Mouse (Mus musculus) B cell, adult 2 months (primary cell): Measurements from ENCODE around the gene Tcf19.
"Not testable (repeated sequence)": the region's sequence is repeated elsewhere in the genome, so short reads cannot be mapped to it uniquely, and the experiment has no call there.

ENCODE experiments used
- DNase-seq, 2 experiments: peaks; one replicate each; pipeline ENCODE4 v3.0.0; 2022

Tcf19 gene

GRCm38 (mm10) chr17:35532360-35532759, 15.7 kb upstream of the Tcf19 start:
- DNase-seq, result no peak

DNA sequence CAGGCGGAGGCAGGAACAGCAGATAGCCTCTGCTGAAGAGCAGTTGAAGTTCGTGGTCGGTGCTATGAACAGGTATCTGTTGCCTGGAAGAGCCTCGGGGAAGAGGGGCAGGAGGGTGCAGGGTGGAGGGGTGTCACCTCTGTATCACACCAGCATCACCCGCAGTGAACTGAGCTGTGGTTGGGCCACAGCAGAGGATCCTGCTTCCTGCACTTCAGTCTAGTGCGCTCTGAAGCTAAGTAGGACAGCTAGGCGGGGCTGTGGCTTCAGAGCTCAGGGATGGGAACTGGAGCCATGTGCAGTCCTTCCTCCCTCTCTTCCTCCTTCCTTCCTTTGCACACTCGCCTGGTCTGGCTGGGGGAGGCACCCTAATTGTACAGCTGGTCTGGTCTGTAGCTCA, 10.0 kb upstream of the Tcf19 start:
- no peak for DNase-seq

DNA sequence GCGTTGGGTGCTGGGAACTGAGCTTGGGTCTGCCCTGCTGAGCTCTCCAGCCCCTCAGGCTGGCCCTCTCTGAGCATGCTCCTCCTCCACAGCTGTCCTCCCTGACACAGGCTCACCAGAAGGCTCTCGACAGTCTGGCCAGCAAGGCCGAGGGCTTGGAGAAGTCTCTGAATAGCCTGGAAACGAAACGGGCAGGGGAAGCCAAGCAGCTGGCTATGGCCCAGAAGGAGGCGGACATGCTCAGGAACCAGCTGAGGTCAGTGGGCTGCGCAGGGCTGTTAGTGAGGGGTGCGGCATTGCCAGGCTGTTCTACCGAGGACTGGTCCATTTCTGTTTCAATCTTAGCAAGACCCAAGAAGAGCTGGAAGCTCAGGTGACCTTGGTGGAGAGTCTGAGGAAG, 7.7 kb upstream of the Tcf19 start:
- no peak for DNase-seq

DNA sequence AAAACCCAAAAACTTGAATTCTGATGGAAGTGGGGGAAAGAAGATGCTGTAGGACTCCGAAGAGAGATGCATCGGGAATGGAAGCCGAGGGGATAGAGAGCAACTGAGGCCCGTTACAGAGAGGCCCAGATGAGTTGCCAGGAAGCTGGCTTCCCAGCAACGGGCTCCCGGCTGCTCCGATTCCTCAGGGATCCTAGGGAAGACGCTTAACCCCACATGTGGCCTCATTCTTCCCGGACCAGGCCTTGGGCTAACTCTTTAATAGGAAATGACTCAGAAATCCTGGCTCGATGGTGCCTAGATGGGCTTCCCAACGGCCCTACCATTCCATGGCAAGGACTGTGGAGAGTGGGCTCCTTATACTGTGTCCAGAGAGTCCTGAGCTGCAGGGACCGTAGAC, 902 bp upstream of the Tcf19 start:
- DNase-seq, result no peak

GRCm38 (mm10) chr17:35515911-35516640, 548 bp downstream of the Tcf19 start:
- DNase-seq, result no peak

- no peak for DNase-seq
Observed at GRCm38 (mm10) chr17:35514756-35515155, 1.9 kb downstream of the Tcf19 start.

GRCm38 (mm10) chr17:35513886-35514285, 2.7 kb downstream of the Tcf19 start:
- peak; percentile 85 to 86 for DNase-seq

- DNase-seq, result no peak
Observed at GRCm38 (mm10) chr17:35512916-35513626, 3.6 kb downstream of the Tcf19 start.

- peak; percentile 46 to 52 for DNase-seq
Observed at GRCm38 (mm10) chr17:35509284-35509683, 7.3 kb downstream of the Tcf19 start.

GRCm38 (mm10) chr17:35508279-35508678, 8.3 kb downstream of the Tcf19 start:
- DNase-seq, result not testable (repeated sequence)

DNA sequence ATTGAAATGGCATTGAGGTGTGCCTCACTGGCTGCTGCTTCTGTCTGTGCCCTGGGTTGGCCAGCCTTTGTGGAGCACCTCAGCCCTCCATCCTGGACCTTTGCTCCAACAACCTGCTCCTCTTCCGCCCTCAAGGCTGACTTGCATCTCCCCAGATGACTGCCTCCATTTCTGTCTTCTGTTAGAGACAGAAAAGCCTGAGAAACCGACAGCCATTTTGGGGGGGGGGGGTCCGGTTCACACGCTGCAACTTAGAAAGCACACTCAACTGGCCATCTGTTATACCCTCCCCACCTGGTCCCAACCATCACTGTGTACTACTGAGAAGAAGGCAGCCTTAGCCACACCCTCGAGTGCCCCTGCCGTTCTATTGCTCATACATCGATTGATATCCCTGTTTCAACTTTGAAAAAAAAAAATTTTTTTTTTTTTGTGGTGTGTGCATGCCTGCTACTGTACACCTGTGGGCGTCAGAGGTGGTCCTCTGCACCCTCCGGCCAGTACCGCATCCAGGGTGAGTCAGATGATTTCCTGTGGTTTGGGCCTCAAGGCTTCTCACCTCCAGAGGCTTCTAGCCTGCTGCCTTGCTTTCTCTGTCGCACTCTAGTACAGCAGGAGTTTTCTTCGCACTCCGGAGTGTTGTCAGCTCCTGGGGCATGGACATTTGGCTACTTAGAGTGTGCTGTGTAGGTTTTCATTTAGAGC, 8.9 kb downstream of the Tcf19 start:
- DNase-seq, result no peak

GRCm38 (mm10) chr17:35506881-35507280, 9.7 kb downstream of the Tcf19 start:
- DNase-seq, result no peak

GRCm38 (mm10) chr17:35505776-35506175, 10.8 kb downstream of the Tcf19 start, which contains the start of gene Pou5f1:
Gene Pou5f1 (plus strand): TSS chr17:35506018.
- DNase-seq, result no peak

DNA sequence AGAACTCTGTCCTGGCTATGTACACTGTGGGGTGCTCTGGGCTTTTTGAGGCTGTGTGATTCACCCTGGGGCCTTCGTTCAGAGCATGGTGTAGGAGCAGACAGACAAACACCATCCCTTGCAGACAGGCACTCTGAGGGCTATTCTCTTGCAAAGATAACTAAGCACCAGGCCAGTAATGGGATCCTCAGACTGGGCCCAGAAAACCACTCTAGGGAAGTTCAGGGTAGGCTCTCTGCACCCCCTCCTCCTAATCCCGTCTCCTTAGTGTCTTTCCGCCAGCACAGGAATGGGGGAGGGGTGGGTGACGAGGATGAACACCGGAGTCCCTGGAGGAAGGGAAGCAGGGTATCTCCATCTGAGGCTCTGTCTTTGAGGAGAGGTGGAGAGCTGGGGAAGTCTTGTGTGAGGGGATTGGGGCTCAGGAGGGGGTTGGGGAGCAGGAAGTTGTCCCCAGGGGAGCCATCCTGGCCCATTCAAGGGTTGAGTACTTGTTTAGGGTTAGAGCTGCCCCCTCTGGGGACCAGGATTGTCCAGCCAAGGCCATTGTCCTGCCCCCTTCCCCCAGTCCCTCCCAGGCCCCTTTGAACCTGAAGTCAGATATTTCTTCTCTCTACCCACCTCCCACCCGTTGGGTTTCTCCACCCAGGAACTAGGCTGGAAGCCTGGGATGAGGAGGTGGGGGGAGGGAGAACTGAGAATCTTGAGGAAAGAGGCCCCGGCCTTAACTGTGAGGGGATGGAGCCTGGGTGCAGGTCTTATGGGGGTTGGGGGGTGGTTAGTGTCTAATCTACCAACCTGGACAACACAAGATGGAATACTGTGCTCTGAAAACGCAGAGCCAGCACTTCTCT, 11.8 kb downstream of the Tcf19 start:
- no peak for DNase-seq

DNA sequence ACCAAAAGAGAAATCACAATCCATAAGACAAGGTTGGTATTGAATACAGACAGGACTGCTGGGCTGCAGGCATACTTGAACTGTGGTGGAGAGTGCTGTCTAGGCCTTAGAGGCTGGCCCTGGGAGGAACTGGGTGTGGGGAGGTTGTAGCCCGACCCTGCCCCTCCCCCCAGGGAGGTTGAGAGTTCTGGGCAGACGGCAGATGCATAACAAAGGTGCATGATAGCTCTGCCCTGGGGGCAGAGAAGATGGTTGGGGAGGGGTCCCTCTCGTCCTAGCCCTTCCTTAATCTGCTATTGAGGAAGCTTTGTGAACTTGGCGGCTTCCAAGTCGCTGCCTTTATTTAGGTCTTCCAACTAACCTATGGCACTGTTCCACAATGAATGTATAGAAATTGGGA, 12.8 kb downstream of the Tcf19 start:
- DNase-seq, result no peak

DNA sequence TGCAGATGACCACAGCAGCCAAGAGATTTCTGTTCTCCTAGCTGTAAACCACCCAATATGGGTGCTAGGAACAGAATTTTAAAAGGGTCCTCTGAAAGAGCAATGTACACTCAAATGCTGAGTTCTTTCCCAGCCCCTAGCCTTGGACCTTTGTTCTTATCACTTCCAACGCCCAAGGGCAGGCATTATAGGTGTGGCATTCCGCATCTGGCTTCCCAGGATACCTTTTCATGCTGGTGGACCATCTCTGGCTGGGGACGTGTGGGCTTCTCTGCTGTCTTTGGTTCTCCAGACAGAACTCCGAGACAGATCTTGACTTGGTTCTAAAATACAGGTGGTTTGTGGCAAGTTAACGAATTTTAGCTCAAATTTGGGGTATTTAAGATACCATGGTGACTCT, 13.9 kb downstream of the Tcf19 start:
- DNase-seq, result no peak

- no peak for DNase-seq
Observed at GRCm38 (mm10) chr17:35502226-35502625, 14.4 kb downstream of the Tcf19 start.

DNA sequence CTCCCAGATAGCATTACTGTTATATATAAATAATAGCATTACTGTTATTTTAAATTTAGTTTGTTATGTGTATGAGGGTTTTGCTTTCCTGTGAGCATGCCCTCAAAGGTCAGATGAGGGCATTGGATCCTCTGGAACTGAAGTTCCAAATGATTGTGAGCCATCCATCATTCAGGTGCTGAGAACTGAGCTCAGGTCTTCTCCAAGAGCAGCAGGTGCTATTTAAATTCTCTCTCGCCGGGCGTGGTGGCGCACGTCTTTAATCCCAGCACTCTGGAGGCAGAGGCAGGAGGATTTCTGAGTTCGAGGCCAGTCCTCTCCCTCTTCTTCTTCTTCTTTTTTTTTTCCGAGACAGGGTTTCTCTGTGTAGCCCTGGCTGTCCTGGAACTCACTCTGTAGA, 19.5 kb downstream of the Tcf19 start:
- DNase-seq, result no peak

DNA sequence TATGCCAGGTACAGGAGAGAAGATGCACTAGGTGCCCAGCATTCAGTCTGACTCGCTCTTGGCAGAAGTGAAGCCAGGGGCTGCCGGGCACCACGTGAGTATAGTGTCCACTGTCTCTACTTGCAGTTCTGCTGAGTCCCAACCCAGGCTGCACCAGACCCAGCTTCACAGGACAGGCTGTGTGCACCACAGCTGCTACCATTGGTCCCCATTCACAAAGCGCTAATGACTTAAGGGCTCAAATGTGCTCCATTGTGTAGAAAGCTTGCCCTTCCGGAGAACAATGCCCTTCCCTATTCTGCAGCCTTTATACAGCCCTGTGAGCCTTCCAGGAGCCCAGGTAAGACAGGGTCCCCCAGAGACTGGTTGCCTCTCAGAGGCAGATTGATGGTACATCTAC, 26.3 kb downstream of the Tcf19 start:
- DNase-seq, result no peak

DNA sequence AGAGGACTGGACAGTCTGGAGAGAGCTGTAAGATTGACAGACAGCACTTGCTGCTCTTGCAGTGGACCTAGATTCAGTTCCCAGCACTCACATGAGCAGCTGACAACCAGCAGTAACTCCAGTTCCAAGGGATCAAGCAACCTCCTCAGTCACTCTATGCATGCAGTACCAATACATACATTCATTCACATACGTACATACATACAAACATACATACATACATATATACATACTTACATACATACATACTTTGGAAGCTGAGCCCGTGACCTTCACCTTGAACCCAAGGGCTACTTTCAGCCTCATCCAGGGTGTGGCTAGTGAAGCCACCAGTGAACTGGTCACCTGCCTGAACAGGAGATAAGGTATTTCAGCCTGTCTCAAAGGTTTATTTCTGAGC, 28.6 kb downstream of the Tcf19 start:
- no peak for DNase-seq

DNA sequence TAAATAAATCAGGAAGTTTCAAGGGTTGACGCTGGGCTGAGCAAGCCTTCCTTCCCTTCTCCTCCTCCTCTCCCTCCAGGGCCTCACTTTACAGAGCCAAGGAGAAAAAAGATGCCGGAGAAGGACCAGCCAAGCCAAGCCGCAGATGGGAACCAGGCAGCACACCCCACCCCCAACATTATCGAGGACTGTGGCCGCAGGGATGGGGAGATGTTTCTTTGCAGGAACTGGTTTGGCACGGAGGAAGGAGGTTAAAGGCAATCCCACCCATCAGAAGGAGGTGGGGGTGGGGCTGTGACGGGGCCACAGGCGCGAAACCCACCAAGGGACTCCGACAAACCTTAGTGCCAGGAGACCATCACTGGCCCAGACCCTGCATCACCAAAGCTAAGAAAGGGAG, 29.9 kb downstream of the Tcf19 start:
- no peak for DNase-seq

- no peak for DNase-seq
Observed at GRCm38 (mm10) chr17:35485702-35486101, 30.9 kb downstream of the Tcf19 start.

DNA sequence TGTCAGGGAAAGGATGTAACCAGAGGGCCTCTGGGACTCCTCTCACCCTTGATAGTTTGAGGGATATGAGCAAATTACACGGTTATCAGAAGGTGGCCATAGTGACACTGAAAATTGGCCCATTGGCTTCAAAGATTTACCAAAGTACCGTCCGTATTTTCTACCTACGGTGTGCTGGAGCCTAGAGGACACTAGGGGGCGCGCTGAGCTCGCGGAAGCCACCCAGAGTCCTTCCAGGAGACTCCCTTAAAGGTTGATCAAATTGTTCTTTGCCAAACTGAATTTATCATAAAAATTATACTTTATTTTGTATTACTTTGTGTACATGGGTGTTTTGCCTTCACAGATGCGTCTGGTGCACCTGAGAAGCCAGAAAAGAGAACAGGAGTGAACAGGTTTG, 32.6 kb downstream of the Tcf19 start:
- peak; percentile 72 to 77 for DNase-seq
